Mouse (Mus musculus) liver, embryonic 13.5 days (tissue): ENCODE data around the gene Clgn. TPM values are rescaled to one million over a fixed set of nuclear protein-coding genes. Genes with fewer than 3 reads are reported as not detected.
"Not testable (repeated sequence)": the region's sequence is repeated elsewhere in the genome, so short reads cannot be mapped to it uniquely, and the experiment has no call there.

ENCODE experiments used
- ATAC-seq: fragments of 200-750 bp; cut with Nextera tagmentation; 2 replicates; pipeline ENCODE4 v1.8.0; 2017; ENCODE audit warnings: low read depth, mild to moderate bottlenecking, moderate number of reproducible peaks, moderate library complexity
- DNase-seq: peaks from one replicate; pipeline ENCODE4 v3.0.0; 2022
- H3K27ac ChIP-seq: fragments of 300-500 bp; sonication (generic); 2 replicates; pipeline ENCODE4 v1.5.1; 2015; ENCODE audit warnings: moderate library complexity, mild to moderate bottlenecking, inconsistent platforms
- H3K27me3 ChIP-seq: fragments of 300-500 bp; sonication (generic); 2 replicates; pipeline ENCODE4 v1.6.1; 2015; ENCODE audit warnings: mild to moderate bottlenecking, inconsistent platforms
- H3K36me3 ChIP-seq: fragments of 300-500 bp; sonication (generic); 2 replicates; pipeline ENCODE4 v1.6.1; 2015; ENCODE audit warnings: mild to moderate bottlenecking, inconsistent platforms
- H3K4me1 ChIP-seq: fragments of 300-500 bp; sonication (generic); replicated peaks from 2 replicates; pipeline ENCODE4 v1.6.1; 2015; ENCODE audit warnings: inconsistent platforms
- H3K4me2 ChIP-seq: fragments of 300-500 bp; sonication (generic); 2 replicates; pipeline ENCODE4 v1.6.1; 2015; ENCODE audit warnings: inconsistent platforms, mild to moderate bottlenecking, moderate library complexity
- H3K4me3 ChIP-seq: fragments of 300-500 bp; sonication (generic); replicated peaks from 2 replicates; pipeline ENCODE4 v1.5.1; 2015; ENCODE audit warnings: mild to moderate bottlenecking, inconsistent platforms
- H3K9ac ChIP-seq: fragments of 300-500 bp; sonication (generic); 2 replicates; pipeline ENCODE4 v1.6.1; 2015; ENCODE audit warnings: mild to moderate bottlenecking, inconsistent platforms
- H3K9me3 ChIP-seq: fragments of 300-500 bp; sonication (generic); replicated peaks from 2 replicates; pipeline ENCODE4 v1.6.1; 2016; ENCODE audit warnings: inconsistent platforms
- WGBS: fragments of 180-500 bp; shearing (Covaris S2); methylation state at CpG from one replicate; pipeline ENCODE4 v1.1.7; 2015; ENCODE audit not compliant: insufficient replicate concordance; 5-methylcytosine and 5-hydroxymethylcytosine counted together
- polyA plus RNA-seq: library from polyadenylated mRNA; unstranded; fragments of >200 nt; fragmentation: Nextera tagmentation; extraction: Ambion mirVana; gene quantifications from 2 replicates; pipeline ENCODE4 v1.2.1, GENCODE M21; 2015

Gene Clgn
- polyA plus RNA-seq, 1 experiment from 2014 or later, result 0.38 TPM

DNA sequence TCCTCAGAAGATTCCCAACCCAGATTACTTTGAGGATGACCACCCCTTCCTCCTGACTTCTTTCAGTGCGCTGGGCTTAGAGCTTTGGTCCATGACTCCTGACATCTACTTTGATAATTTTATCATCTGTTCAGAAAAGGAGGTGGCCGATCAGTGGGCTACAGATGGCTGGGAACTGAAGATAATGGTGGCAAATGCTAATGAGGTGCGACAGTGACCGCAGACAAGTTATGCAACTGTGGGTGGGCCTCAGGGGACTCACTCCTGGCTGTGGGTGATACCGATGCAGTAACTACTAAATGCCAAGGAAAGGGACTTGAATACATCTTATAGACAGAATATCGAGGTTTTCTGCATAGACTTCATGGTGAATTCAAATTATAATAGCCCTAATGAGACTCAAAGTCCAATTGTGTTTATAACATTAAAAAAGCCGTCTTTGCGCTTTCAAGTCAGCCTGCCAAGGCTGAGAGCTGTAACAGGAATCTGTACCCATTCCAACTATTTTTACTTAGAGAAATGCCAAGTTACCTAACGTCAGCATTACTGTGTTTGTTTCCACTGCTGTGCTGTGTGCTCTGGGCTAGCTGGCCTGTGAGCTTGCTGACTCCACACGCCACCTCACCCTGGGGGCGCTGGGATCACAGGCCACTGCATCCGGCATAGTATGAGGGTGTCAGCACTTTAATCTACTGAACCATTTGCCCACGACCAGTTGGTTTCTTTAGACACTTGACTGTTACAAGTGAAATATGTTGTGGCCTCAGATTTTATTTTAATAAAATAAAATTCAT is 33.6 kb downstream of the Clgn start:
- Histone ChIP-seq H3K9ac (peak overlapping the region; percentile 67), H3K36me3 (no peaks in the 10 kb centered on the region), H3K4me3 (peak overlapping the region; percentile 25), H3K27me3 (no peaks in the 10 kb centered on the region), H3K4me2 (peak overlapping the region; percentile 63), H3K9me3 (no peaks in the 10 kb centered on the region), H3K4me1 (peaks cover 77% of the 10 kb centered on the region), H3K27ac (peak overlapping the region; percentile 97)
- ATAC-seq (peak; percentile 93), DNase-seq (peak; percentile 81)
- WGBS, result 16% methylated on average over 13 of the region's 13 CpGs

DNA sequence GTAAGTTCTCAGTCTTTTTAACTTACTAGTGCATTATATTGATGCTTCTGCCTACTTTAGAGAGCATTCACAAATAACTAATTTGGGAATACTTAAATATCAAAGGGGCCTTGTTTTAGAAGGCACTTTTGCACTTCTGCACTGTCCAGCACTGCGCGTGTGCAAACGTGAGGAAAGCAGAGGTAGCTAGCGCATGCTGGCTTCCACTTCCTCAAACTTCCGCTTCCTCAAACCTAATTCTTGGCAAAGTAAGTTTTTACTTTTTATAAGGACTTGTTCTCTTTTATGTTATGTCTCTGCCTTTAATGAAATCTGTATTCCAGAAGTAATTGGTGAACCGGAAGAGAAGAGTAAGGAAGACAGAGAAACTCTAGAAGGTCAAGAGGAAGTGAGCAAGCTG is 35.5 kb downstream of the Clgn start:
- ATAC-seq (no peak), DNase-seq (no peak)
- no peaks in the 10 kb centered on the region for H3K27me3 ChIP-seq
- no peak overlapping the region for H3K4me2 ChIP-seq
- WGBS, result 82% methylated on average over 6 of the region's 6 CpGs
- peaks cover 91% of the 10 kb centered on the region for H3K4me1 ChIP-seq
- no peak overlapping the region for H3K4me3 ChIP-seq
- no peak overlapping the region for H3K9ac ChIP-seq
- peak overlapping the region; percentile 67 for H3K27ac ChIP-seq
- no peaks in the 10 kb centered on the region for H3K36me3 ChIP-seq
- no peaks in the 10 kb centered on the region for H3K9me3 ChIP-seq

DNA sequence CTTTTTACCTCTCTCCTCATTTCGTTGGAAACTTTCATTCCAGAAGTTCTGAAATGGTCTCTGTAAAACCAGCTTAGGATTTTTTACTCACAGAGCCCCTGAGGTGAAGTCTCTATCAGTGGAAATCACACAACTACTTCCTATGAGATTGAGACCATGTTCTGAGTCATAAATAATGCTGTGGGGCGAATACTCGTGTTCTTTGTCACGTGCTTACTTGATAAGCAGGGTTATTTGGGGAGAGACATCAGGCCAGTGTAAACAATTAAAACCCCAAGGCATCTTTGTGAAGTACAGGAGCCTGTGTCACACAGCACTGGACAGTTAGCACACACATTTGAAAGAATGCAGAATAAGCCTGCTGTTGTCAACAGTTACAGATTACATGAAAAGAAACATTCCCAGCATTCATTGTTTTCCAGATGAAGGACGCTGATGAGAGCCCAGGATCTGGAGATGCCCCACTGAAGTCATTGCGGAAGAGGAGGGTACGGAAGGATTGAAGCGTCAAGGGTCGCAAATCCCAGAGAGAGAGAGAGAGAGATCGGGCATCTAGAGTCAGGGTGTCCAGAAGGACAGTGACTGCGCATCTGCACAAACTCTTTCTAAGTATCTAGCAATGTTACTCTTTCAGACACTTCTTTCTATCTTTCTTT is 36.6 kb downstream of the Clgn start:
- Histone ChIP-seq H3K27me3 (no peaks in the 10 kb centered on the region), H3K4me3 (no peak overlapping the region), H3K27ac (peak overlapping the region; percentile 67), H3K4me1 (peaks cover 85% of the 10 kb centered on the region), H3K9me3 (no peaks in the 10 kb centered on the region), H3K9ac (no peak overlapping the region), H3K4me2 (no peak overlapping the region), H3K36me3 (no peaks in the 10 kb centered on the region)
- DNase-seq (no peak), ATAC-seq (no peak)
- WGBS, result 60% methylated on average over 11 of the region's 11 CpGs

DNA sequence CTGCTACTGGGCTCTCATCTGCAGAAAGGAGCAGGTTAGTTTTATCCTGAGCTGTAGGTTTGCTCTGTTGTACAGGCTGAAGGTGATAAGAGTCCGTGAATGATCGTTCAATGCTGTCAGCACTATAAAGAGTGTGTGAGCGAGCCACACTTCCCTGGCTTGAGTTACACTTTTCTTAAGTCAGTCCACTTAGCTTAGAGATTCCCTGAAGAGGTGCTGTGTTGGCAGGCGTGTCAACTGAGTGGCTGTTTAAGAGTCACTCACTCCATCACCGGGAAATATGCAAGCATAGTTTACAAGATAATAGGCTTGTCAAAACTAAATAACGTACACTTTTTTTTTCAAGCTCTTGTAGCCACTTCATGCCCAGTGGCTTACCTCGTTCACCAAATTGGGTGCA is 37.3 kb downstream of the Clgn start:
- peak overlapping the region; percentile 10; the same call in 1 of the 2 replicates for H3K9ac ChIP-seq
- no peak overlapping the region for H3K4me3 ChIP-seq
- no peak for DNase-seq
- no peak overlapping the region; the same call in 1 of the 2 replicates for H3K4me2 ChIP-seq
- peaks cover 78% of the 10 kb centered on the region for H3K4me1 ChIP-seq
- peak overlapping the region; percentile 67 for H3K27ac ChIP-seq
- no peaks in the 10 kb centered on the region for H3K9me3 ChIP-seq
- H3K36me3 ChIP-seq, result no peaks in the 10 kb centered on the region
- no peaks in the 10 kb centered on the region for H3K27me3 ChIP-seq
- WGBS, result 23% methylated on average over 7 of the region's 7 CpGs
- ATAC-seq, result peak; percentile 9; the same call in 1 of the 2 replicates

DNA sequence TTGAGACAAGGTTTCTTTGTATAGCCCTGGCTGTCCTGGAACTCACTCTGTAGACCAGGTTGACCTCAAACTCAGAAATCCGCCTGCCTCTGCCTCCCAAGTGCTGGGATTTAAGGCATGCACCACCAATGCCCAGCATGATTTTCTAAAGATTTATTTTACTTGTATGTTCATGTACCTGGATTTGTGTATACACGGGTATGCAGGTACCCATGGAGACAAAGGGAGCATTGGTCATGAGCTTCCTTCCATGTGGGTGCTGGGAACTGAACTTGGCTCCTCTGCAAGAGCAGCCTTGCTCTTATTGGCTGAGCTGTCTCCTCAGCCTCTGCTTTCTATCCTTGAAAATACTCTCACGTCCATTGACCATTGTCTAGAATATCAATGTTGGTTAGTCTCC is 39.0 kb downstream of the Clgn start:
- WGBS, result 54% methylated on average over 3 of the region's 3 CpGs
- H3K9me3 ChIP-seq, ATAC-seq, H3K9ac ChIP-seq, DNase-seq, H3K27me3 ChIP-seq: not testable (repeated sequence)
- peak overlapping the region; percentile 38 for H3K4me3 ChIP-seq
- H3K36me3 ChIP-seq, result peaks cover 12% of the 10 kb centered on the region
- H3K4me1 ChIP-seq, result peaks cover 63% of the 10 kb centered on the region
- H3K27ac ChIP-seq, result peak overlapping the region; percentile 81
- peak overlapping the region; percentile 57 for H3K4me2 ChIP-seq

DNA sequence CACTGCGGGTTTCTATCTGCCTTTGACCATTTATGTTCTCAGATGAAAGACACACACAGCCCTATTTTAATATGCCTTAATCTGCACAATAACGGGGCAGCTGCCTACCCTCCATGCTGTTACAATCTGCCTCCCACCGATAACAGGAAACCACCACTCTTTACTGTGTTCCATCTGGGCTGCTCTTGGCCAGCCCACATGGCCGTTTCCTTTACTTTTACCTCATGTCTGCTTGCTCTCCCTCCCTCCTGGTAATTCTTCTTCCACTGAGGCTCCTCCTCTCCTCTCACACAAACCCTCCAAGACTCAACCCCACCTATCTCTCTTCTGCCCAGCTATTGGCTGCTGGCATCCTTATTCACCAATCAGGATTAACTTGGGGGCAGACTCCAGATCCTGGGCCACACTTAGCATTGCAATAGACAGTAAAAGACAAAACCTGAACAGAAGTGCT is 39.4 kb downstream of the Clgn start:
- Histone ChIP-seq H3K36me3 (peaks cover 16% of the 10 kb centered on the region), H3K27me3 (no peaks in the 10 kb centered on the region), H3K9ac (peak overlapping the region; percentile 55), H3K4me1 (peaks cover 58% of the 10 kb centered on the region), H3K4me2 (peak overlapping the region; percentile 57), H3K27ac (peak overlapping the region; percentile 81), H3K4me3 (peak overlapping the region; percentile 38), H3K9me3 (no peaks in the 10 kb centered on the region)
- DNase-seq, result peak; percentile 70
- peak; percentile 97 for ATAC-seq
- 12% methylated on average over 4 of the region's 4 CpGs for WGBS

DNA sequence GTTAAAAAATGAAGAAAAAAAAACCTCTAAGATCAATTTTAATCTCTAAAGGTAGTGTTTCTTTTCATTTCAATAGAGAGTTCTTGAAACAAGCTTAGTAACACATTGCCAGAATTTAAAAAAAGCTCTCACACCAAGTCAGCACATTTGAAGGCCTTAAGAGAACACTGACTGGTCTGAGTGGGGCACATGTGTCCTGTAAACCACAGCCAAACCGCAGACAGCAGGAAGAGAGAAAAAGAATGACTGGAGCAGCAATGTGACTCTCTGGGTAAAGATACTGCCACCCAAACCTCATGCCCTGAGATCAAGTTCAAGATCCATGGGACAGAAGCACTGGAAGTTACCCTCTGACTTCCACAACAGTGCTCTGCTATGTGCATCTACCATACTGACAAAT is 47.4 kb downstream of the Clgn start:
- ATAC-seq, result no peak
- DNase-seq, result no peak
- no peak overlapping the region for H3K4me3 ChIP-seq
- H3K9ac ChIP-seq, result no peak overlapping the region
- no peaks in the 10 kb centered on the region for H3K9me3 ChIP-seq
- H3K4me2 ChIP-seq, result no peak overlapping the region
- 19% methylated on average over 1 of the region's 1 CpGs for WGBS
- peaks cover 45% of the 10 kb centered on the region for H3K36me3 ChIP-seq
- no peak overlapping the region for H3K27ac ChIP-seq
- H3K27me3 ChIP-seq, result no peaks in the 10 kb centered on the region
- peaks cover 33% of the 10 kb centered on the region for H3K4me1 ChIP-seq

DNA sequence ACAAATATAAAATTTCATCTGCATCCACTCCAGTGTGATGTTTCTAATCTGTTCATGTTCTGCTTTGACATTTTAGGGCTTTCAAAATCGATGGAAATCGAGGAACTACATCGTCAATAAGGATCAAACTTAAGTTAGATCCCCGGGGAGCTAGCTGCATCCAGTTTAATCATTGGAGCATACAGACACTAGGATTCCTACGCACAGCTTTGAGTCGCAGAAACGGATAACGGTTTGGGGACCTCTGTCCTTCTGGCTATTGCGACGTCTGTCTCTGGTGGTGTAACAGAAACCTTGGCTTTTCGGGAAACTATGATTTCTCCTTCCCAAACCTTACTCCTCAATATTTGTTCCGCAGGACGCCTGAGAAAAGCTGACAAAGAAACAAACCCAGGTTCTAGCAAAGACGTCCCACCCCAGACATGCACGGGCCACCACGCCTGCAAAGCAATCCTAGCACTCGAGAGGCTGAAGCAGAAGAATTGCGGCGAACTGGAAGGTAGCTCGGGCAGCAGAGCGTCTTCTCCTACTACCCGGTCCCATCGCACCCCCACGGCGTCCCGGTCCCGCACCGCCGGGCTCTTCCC is 52.1 kb downstream of the Clgn start:
- Histone ChIP-seq H3K27ac (peak overlapping the region; percentile 94), H3K4me3 (peak overlapping the region; percentile 89), H3K9ac (peak overlapping the region; percentile 96), H3K4me1 (peaks cover 40% of the 10 kb centered on the region), H3K9me3 (no peaks in the 10 kb centered on the region), H3K27me3 (no peaks in the 10 kb centered on the region), H3K4me2 (peak overlapping the region; percentile 80), H3K36me3 (peaks cover 16% of the 10 kb centered on the region)
- DNase-seq (no peak), ATAC-seq (peak; percentile 33)
- WGBS, result under 1% methylated on average over 29 of the region's 29 CpGs

DNA sequence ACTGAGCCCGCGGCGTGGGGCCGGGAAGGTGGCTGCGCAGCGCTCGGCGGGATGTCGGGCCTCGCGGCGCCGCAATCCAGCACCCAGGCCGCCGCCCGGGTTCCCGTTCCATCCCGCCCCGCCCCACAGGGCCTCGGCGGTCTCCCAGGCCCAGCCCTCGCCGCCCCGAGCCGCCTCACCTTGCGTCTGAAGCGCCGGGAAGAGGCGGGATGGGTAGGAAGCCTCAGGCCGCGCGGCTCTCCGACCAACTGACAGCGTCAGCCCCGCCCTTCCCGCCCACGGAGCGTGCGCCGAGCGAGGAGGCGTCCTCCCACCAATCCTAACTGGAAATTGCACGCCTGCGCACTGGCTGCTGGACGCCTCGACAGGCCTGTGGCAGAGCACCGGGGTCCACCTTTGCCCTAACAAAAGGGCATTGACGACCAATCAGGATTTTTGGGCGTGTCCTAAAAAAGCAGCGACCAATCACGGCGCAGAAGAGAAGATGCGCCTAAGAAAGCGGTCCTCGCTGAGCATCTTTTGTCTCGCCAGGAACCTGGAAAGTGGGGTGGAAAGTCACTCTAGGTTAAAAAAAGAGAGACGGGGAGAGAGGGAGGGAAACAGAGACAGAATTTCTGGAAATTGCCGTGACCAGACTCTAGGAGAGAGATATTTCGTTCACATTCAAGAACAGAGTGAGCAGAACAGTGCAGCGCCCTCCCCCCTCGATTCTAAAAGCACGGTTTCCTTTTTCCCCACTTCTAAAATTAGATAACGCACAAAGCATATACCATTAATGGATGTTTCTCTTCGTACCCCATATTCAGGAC is 52.8 kb downstream of the Clgn start:
- Histone ChIP-seq H3K4me2 (peak overlapping the region; percentile 80), H3K27ac (peak overlapping the region; percentile 94), H3K27me3 (no peaks in the 10 kb centered on the region), H3K9me3 (no peaks in the 10 kb centered on the region), H3K4me1 (peaks cover 36% of the 10 kb centered on the region), H3K9ac (peak overlapping the region; percentile 96), H3K36me3 (peaks cover 10% of the 10 kb centered on the region), H3K4me3 (peak overlapping the region; percentile 89)
- DNase-seq, result peak; percentile 98
- WGBS, result 2% methylated on average over 64 of the region's 64 CpGs
- ATAC-seq, result peak; percentile 98

DNA sequence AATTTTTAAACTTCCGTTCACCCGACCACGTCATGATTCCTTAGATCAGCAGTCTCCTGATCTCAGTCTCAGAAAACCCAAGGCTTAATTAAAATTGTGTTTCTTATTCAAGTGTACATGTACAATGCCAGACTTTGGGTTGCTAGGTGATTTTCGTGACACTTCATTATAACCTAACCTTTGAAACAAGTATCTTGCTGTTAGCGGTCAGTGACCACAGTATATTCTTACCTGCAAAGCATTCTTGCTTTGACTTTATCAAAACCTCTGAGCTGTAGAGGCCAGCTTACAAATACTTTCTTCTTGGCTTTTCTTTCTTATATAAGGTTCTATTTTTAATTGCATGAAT is 53.4 kb downstream of the Clgn start:
- no peak for ATAC-seq
- DNase-seq, result no peak
- H3K9me3 ChIP-seq, result no peaks in the 10 kb centered on the region
- H3K4me3 ChIP-seq, result peak overlapping the region; percentile 89
- H3K4me2 ChIP-seq, result peak overlapping the region; percentile 80
- no peaks in the 10 kb centered on the region for H3K27me3 ChIP-seq
- 0 out of 2 replicates have a peak overlapping the region, but pooled peaks have one; percentile 51 for H3K27ac ChIP-seq
- peaks cover 30% of the 10 kb centered on the region for H3K4me1 ChIP-seq
- H3K9ac ChIP-seq, result peak overlapping the region; percentile 58; the same call in 1 of the 2 replicates
- 33% methylated on average over 5 of the region's 5 CpGs for WGBS
- H3K36me3 ChIP-seq, result peaks cover 4% of the 10 kb centered on the region; the same call in 1 of the 2 replicates

DNA sequence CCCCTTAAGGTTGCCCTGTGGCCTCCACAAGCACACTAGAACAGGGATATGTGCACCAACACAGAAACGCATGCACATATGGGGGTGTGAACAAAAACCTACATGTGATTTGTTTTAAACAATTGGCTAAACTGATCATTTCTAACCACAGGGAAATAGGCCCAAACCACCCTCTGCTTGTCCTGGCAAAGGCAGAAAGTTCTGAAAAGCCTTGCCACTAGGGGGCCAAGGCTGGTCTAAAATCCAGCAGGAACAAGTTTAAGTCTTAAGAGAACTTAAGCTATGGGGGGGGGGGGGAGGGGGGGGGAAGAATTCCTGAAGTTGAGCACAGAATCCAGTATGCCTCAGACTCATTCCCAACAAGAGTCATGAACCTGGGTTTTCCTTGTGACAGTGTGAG is 60.3 kb downstream of the Clgn start:
- Histone ChIP-seq H3K27ac (no peak overlapping the region), H3K4me2 (no peak overlapping the region), H3K9me3 (no peaks in the 10 kb centered on the region), H3K36me3 (no peaks in the 10 kb centered on the region), H3K27me3 (no peaks in the 10 kb centered on the region), H3K4me1 (peaks cover 3% of the 10 kb centered on the region; the same call in 1 of the 2 replicates), H3K9ac (no peak overlapping the region), H3K4me3 (no peak overlapping the region)
- DNase-seq (no peak), ATAC-seq (no peak)
- 70% methylated on average over 1 of the region's 1 CpGs for WGBS
